Mouse (Mus musculus): Measurements from ENCODE around the gene C1qtnf1.

DNA sequence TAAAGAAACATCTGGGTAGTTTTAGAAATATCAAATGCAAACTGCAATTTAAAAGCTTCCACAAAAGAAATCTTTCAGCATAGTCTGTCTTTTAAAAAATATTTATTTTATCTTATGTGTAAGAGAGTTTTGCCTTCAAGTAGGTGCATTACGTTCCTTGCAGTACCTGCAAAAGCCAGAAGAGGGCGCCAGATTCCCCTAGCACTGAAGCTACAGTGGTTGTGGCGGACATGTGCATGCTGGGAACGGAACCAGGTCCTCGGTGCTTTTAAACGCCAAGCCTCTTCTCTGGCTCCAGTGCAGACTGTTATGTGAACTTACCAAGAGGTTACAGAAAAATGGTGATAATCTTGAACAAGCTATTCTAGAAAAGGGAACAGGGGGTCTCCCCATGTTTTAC is 32.3 kb downstream of the C1qtnf1 start:
- TF ChIP-seq POLR2A (IDR thresholded peaks at IDR 0.05; ENCODE audit: extremely low read depth, insufficient read depth, low read length) (no peak), CTCF (IDR thresholded peaks at IDR 0.05; ENCODE audit: extremely low read depth, insufficient read depth, low read length) (peak; percentile 43)
